Mouse (Mus musculus) cerebellum, adult 2 months (tissue): ENCODE data around the gene Ppp2r3c. TPM values are rescaled to one million over a fixed set of nuclear protein-coding genes. Genes with fewer than 3 reads are reported as not detected.
"Not testable (repeated sequence)": the region's sequence is repeated elsewhere in the genome, so short reads cannot be mapped to it uniquely, and the experiment has no call there.

ENCODE experiments used
- DNase-seq, 2 experiments: peaks; one replicate each; pipeline ENCODE4 v3.0.0; 2021
- H3K27ac ChIP-seq: fragments of 200-500 bp; 2 replicates; pipeline ENCODE4 v1.5.1; 2012; ENCODE audit warnings: low read length, control low read depth, inconsistent platforms; ENCODE audit not compliant: insufficient read depth
- H3K27me3 ChIP-seq: fragments of 200-500 bp; 2 replicates; pipeline ENCODE4 v1.6.1; 2012; ENCODE audit warnings: inconsistent platforms, mild to moderate bottlenecking, low read length, moderate library complexity; ENCODE audit not compliant: control insufficient read depth, insufficient read depth
- H3K4me1 ChIP-seq: fragments of 200-500 bp; 2 replicates; pipeline ENCODE4 v1.6.1; 2011; ENCODE audit warnings: low read length; ENCODE audit not compliant: control insufficient read depth, insufficient read depth
- H3K4me3 ChIP-seq: fragments of 200-500 bp; replicated peaks from 2 replicates; pipeline ENCODE3; 2011; ENCODE audit warnings: mild to moderate bottlenecking, low read depth, low read length, control low read depth; ENCODE audit not compliant: insufficient read depth
- CTCF ChIP-seq: fragments of 200-500 bp; IDR thresholded peaks from 2 replicates; pipeline ENCODE4 v1.5.1; 2011; ENCODE audit warnings: low read depth, mild to moderate bottlenecking, control low read depth, low read length, moderate library complexity, borderline replicate concordance; ENCODE audit not compliant: insufficient read depth
- POLR2A ChIP-seq: fragments of 200-500 bp; IDR thresholded peaks from 2 replicates; pipeline ENCODE4 v1.6.1; 2011; ENCODE audit warnings: low read length, control low read depth, borderline replicate concordance; ENCODE audit not compliant: insufficient read depth
- WGBS: fragments of 180-500 bp; shearing (Covaris S2); methylation state at CpG from one replicate; pipeline ENCODE4 v1.1.7; 2018; 5-methylcytosine and 5-hydroxymethylcytosine counted together
- polyA plus RNA-seq: library from polyadenylated mRNA; depleted of rRNA; stranded (reverse); fragments of >200 nt; gene quantifications from 2 replicates; pipeline ENCODE4 v1.2.3, GENCODE M21; 2012; rRNA removed

Gene Ppp2r3c
- 12.9 and 13.2 TPM in 2 replicates for polyA plus RNA-seq

GRCm38 (mm10) chr12:55302485-55303441 is at the start of gene Ppp2r3c:
Ppp2r3c (minus strand) TSS chr12:55302998.
- peaks cover 3% of the 10 kb centered on the region; the same call in 1 of the 2 replicates for H3K4me1 ChIP-seq
- peak within 1 kb of the TSS; percentile 56; the same call in 1 of the 2 replicates for H3K27ac ChIP-seq
- DNase-seq, result peak; percentile 91 to 92
- no peaks in the 10 kb centered on the region for H3K27me3 ChIP-seq
- peak within 1 kb of the TSS; percentile 77 for H3K4me3 ChIP-seq
- under 1% methylated on average over 55 of the region's 55 CpGs for WGBS
- TF ChIP-seq CTCF (no peak), POLR2A (peak; percentile 40; the same call in 1 of the 2 replicates)

GRCm38 (mm10) chr12:55344583-55344982 is 41.8 kb upstream of the Ppp2r3c start:
- DNase-seq, result no peak
- Histone ChIP-seq H3K27me3 (no peaks in the 10 kb centered on the region), H3K4me3 (no peak overlapping the region), H3K4me1 (no peaks in the 10 kb centered on the region), H3K27ac (no peak overlapping the region)
- WGBS, result 71% methylated on average over 13 of the region's 13 CpGs
- TF ChIP-seq POLR2A, result no peak
- TF ChIP-seq CTCF, result no peak

- Histone ChIP-seq H3K4me1 (no peaks in the 10 kb centered on the region), H3K27me3 (no peaks in the 10 kb centered on the region), H3K27ac (no peak overlapping the region), H3K4me3 (no peak overlapping the region)
- TF ChIP-seq CTCF (no peak), POLR2A (no peak)
- 85% methylated on average over 11 of the region's 11 CpGs for WGBS
- DNase-seq, result no peak
Observed at GRCm38 (mm10) chr12:55343998-55344397, 41.2 kb upstream of the Ppp2r3c start.

- H3K27me3 ChIP-seq, H3K4me3 ChIP-seq, H3K27ac ChIP-seq, H3K4me1 ChIP-seq, DNase-seq: not testable (repeated sequence)
- WGBS, result 78% methylated on average over 1 of the region's 1 CpGs
Observed at GRCm38 (mm10) chr12:55343045-55343444, 40.2 kb upstream of the Ppp2r3c start.

GRCm38 (mm10) chr12:55338490-55338889 is 35.7 kb upstream of the Ppp2r3c start:
- not testable (repeated sequence) for H3K27ac ChIP-seq, DNase-seq, H3K4me3 ChIP-seq, H3K4me1 ChIP-seq, H3K27me3 ChIP-seq
- WGBS, result 88% methylated on average over 1 of the region's 2 CpGs

- Histone ChIP-seq H3K27ac (no peak overlapping the region), H3K27me3 (no peaks in the 10 kb centered on the region), H3K4me1 (no peaks in the 10 kb centered on the region), H3K4me3 (no peak overlapping the region)
- 93% methylated on average over 7 of the region's 7 CpGs for WGBS
- TF ChIP-seq CTCF (no peak), POLR2A (no peak)
- no peak for DNase-seq
Observed at GRCm38 (mm10) chr12:55333662-55334061, 30.9 kb upstream of the Ppp2r3c start.

GRCm38 (mm10) chr12:55329351-55329750 is 26.6 kb upstream of the Ppp2r3c start:
- H3K4me3 ChIP-seq, result no peak overlapping the region
- no peak for DNase-seq
- no peaks in the 10 kb centered on the region for H3K27me3 ChIP-seq
- no peak for TF ChIP-seq POLR2A
- no peak for TF ChIP-seq CTCF
- no peaks in the 10 kb centered on the region for H3K4me1 ChIP-seq
- H3K27ac ChIP-seq, result no peak overlapping the region
- 95% methylated on average over 7 of the region's 7 CpGs for WGBS

GRCm38 (mm10) chr12:55328784-55329183 is 26.0 kb upstream of the Ppp2r3c start:
- no peaks in the 10 kb centered on the region for H3K4me1 ChIP-seq

More at GRCm38 (mm10) chr12:55328784-55329183, 26.0 kb upstream of the Ppp2r3c start:
- 87% methylated on average over 4 of the region's 4 CpGs for WGBS
- TF ChIP-seq CTCF (no peak), POLR2A (no peak)
- Histone ChIP-seq H3K4me3 (no peak overlapping the region), H3K27ac (no peak overlapping the region), H3K27me3 (no peaks in the 10 kb centered on the region)
- no peak for DNase-seq
